Mouse (Mus musculus) spleen, postnatal 10 days (tissue): ENCODE results near the gene Slc6a2.

Source experiments
- DNase-seq, 2 experiments: peaks; one replicate each; pipeline ENCODE4 v3.0.0; 2021 to 2022; ENCODE audit warnings: low spot score in 2 of 2

Gene Slc6a2

DNA sequence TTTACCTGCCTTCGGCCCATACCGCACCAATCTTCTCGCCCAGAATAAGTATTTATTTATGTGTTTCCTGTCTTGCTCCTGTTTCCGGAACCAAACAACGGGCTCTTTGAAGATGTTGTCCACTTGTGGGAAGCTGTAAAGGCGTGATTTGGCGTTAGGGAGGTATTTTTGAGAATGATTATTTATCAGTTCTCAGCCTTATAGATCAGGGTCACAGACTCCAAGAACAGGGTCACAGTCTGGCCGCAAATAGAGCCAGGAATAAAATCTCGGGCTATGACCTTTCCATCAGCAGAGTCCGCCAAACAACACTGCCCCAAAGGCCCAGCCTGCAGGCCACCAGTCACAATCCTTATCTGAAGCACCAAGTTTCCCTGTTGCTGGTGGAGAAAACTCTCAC, at the start of gene Slc6a2:
Gene Slc6a2 (plus strand): TSS at position 301 of the 400 bp plus-strand sequence.
- no peak for DNase-seq

GRCm38 (mm10) chr8:92911477-92911876, 48.4 kb upstream of the Slc6a2 start:
- DNase-seq = no peak

DNA sequence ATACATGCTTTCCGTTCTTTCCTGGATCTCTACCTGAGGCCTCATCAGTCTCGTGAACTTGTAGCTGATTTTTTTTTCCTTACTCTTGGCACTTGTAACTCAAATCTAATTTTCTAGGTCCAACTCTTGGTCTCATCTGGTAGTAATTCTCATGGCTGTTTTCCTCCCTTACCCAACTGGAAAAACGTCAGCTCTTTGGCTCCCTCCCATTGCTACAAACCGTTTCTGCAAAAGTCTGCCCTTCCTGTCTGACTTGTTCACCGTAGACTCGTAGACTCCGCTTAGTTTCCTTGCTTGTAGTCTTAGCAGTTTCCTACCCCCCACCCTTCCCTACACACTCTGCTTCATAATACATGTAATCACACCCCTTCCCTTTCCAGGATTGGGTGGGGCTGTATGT, 46.5 kb upstream of the Slc6a2 start:
- DNase-seq = no peak

GRCm38 (mm10) chr8:92916082-92916481, 43.8 kb upstream of the Slc6a2 start:
- DNase-seq = no peak

DNA sequence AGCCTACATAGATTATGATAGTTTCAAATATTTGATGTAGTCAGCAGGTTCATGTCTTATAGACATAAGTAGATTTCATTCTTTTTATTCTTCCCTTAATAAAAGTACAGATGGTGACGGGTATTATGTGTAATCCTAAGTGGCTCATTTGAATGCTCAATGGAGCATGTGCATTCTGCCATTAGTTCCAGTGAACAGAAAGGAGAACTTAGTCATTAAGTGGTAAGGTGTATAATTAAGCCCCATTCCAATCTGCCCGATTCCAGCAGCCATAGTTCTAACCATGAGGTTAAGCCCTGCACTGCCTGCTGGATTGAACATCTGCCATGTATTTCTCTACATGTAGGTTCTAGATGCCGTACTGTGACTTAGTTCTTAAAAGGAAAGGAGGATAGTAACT, 38.1 kb upstream of the Slc6a2 start:
- no peak for DNase-seq

GRCm38 (mm10) chr8:92928986-92929385, 30.9 kb upstream of the Slc6a2 start:
- DNase-seq = no peak

DNA sequence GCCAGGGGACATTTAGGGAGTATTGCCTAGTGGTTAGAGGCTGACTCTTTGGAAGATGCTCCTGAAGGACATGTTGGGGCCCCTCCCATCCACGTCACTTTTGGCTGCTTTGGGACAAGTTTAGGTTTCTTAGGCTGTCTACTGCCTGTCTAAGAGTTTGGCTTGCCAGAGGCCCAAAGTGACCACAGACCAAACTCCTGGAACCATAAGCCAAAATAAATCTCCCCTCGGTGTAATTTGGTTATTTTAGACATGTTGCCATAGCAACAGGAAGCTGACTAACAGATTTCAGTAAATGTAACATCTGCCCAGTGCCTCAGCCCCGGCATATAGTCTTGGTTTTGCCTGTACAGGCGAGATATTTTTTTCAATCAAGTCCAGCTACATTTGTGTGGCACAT, 21.8 kb upstream of the Slc6a2 start:
- no peak for DNase-seq

GRCm38 (mm10) chr8:92949071-92949470, 10.8 kb upstream of the Slc6a2 start:
- DNase-seq = no peak

DNA sequence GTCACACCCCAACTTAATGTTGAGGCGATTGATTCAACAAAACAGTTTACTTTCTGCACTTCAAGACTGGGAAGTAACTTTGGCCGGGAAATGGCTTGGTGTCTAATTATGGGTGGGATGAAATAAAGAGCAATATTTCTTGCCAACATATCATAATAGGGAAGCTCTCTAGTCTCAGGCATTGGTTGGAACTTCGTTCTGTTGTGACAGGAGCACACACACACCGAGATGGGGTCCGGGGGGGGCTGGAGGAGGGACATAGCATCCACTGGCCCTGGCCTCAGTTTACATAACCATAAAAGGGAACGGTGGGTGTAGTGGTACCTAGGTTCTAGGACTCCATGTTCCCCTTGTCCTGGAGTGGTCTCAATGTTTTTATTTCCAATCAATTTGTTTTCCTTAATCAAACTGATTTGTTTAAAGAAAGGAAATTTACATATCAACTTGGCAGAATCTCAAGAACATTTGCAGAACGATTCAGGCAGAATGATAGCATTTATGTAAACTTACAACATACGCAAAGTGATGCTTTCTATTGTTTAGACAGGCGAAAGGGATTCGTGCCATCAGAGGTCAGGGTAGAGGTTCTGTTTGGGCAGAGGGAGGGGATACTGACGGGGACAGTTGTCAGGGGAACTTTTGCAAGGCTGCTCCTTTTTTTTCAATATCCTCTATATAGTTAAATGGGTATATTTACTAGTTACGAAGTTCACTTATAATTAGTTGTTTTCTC, 9.1 kb upstream of the Slc6a2 start:
- DNase-seq = no peak

DNA sequence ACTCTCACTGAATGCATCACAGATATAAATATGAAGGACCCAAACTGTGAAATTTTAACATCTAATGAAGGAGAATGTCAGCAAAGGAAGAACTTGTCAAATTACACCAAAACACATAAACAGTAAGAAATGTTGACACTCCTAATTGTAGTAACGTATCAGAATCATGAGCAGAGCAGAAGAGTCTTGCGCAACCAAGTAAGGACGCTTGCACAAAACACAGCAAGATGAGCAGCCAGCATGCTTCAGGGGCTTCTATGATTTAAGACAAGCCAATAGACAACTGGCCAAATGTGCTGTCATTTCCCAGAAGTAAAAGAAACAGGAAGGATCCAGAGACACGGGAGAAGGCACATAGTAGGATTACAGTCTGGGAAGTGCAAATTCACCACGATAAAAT, 5.8 kb upstream of the Slc6a2 start:
- DNase-seq = no peak

DNA sequence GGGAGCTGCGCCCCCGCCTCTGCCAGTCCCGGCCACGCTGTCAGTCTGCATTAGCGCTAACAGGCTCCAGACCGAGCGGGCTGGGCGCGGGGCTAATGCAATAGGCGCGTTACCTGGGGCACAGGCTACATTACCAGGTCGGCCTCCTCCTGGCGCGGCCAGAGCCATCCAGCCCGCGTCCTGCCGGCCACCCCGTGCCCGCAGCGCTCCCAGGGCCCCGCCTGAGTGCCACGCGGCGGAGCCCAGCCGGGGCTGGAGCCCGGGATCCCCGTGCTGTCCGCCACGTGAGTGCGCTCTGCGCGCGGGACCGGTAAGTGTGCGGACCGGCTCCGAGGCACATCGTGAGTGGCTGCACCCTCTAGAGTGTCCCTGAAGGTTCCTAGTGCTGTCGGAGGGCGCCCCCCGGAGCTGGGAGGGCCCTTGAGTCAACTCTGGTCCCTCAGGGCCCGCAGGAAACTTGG, 602 bp downstream of the Slc6a2 start:
- DNase-seq = no peak

- DNase-seq = no peak
These were observed 1.2 kb downstream of the Slc6a2 start for GRCm38 (mm10) chr8:92961088-92961487.

DNA sequence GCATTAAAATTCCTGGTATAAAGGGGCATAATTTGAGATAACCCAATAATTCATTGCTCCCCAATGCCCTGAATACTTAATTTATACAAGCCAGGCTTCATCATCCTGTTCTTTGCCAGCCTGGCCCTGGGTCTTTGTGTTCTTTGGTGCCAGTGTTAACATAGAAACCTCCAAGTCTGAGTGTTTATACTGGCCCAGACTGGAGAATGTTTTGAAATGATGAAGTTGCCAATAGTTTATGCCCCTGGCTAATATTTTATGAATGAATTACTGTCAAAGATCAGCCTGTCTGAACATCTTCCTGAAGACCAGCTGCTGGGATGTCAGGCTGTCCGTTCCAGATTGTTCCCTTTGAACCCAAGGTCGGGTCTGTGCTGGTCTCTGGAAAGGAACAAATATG, 4.7 kb downstream of the Slc6a2 start:
- no peak for DNase-seq

GRCm38 (mm10) chr8:92972949-92973348, 13.1 kb downstream of the Slc6a2 start:
- DNase-seq = no peak

DNA sequence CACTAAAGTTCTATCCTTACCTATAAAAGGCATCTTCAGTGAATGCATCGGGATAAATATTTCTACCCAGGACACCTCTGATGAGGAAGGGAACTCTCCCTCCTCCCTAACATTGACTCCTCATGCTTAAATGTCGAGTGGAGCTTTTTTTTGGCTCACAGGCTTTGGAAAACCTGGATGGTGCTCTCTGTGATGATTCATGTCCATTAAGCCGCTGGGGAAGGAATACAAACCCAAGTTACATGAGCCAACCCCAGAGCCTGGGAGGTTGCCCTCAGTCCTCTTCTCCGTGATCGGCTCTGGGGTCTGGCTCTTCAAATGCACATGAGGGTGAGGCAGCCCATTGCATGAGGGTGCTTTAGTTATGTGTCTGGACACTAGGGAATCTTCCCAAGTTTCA, 16.8 kb downstream of the Slc6a2 start:
- no peak for DNase-seq

DNA sequence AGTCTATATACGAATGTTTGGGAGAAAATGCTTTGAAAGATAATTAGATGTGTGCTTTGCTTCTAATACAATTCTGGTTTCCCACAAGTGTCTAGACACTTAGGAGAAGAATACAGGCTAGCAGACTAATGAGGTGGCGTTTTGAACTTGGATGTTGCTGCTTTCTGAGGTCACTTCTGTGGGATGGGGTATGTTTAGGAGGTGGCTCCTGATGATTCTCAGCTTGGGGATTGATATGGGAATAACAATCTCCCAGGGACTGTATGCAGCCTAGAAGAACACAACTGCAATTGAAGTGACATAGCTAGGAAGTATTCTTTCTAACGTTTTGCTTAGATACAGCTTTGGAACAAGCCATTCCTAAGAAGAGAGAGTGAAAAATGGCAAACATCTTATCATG, 22.6 kb downstream of the Slc6a2 start:
- DNase-seq = no peak

GRCm38 (mm10) chr8:92984376-92984775, 24.5 kb downstream of the Slc6a2 start:
- no peak for DNase-seq

DNA sequence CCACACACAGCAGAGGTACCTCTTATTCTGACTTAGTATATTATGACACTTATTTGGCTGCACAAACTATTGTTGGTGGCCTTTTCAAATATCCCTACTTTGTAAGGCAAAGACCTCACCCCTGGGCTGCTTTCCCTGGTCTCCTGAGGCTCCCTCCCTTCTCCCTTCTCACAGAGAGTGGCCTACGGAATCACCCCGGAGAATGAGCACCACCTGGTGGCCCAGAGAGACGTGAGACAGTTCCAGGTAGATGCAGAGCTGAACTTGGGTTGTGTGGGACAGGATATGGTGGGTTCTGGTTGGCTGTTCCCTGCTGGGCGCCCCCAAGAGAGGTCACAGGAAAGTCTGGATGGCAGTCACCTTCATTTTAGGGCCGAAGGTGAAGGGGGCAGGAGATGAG, 37.0 kb downstream of the Slc6a2 start:
- DNase-seq = peak in 1 of 2 experiments; percentile 17

DNA sequence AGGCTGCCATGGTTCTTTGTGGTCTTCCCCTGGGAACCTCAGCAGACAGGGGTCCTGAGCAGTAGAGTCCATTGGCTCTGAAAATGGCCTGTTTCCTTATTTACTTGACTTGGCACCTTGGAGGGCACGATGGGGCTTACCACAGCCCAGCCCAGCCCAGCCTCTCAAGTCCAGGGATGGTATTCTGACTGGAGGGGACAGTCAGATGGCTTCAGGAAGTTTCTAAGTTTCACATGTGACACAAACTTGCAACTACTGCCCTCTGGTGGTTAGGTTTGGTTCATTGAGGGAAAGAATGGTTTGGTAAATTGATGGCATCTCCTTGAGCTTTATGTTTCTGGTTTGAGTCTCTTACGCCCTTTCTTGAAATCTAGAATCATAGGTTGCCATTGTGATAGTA, 38.7 kb downstream of the Slc6a2 start:
- peak in 1 of 2 experiments; percentile 33 for DNase-seq

DNA sequence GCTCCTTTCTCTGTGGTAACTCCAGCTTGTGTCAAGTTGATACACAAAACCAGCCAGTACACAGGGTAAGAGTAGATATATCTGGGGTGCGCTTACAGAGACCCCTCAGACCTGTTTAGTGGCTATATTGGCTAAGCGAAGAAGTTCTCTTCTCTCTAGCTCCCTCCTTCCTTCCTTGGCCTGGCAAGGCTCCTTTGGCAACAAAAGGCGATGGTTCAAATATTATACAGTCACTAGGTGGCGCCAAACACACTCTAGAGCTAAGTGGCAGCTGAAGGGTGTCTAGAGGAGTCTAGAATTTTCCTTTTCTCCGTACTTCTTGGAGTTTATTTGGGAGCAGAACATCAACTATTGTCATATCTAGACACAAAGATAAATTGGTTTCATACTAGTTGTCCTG, 50.4 kb downstream of the Slc6a2 start:
- DNase-seq = no peak

DNA sequence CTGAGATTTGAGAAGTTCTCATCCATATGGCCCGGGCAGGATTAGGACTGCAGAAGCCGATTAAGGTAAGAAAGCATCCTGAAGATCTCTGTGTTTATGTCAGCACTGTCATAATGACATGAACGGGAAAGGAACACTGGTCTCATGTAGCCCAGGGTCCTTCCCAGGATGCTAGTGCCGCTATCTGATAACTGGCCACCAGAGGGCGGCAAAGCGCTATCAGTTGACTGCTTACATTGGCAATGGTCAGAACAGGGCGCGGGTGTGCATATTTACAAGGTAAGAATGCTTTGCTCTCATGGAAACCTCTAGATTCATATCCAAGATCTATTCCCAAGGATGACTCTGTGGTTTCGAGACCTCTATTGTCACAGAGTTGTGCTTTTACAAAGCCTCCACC, 51.6 kb downstream of the Slc6a2 start:
- DNase-seq = peak; percentile 54 to 81

- no peak for DNase-seq
These were observed 52.3 kb downstream of the Slc6a2 start for GRCm38 (mm10) chr8:93012226-93012625.

DNA sequence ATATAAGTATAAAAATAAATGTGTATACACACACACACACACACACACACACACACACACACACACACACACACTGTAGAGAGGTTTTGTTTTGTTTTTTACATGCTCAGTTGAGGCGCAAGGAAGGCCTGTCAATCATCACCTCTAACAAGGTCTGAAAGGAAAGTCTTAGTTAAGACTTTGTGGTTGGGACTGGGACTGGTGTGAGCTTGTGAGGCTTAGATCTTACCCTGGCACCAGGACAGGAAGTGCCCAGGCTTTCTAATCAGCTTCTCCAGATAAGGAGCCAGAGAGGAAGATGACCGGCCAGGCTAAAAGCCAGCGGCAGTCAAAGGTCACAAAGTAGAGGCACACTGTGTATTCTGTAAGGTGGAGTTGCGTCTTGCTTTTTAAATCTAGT, 54.4 kb downstream of the Slc6a2 start:
- DNase-seq = no peak

GRCm38 (mm10) chr8:93021738-93022137, 61.9 kb downstream of the Slc6a2 start:
- no peak for DNase-seq
